In genomic region chr13:54788740-54789560, GRCm38 (mm10) we compare ENCODE assay signal across 8 mouse cellular contexts. TPM values are rescaled to one million over a fixed set of nuclear protein-coding genes. Genes with fewer than 3 reads are reported as not detected.
DNase-seq lines count a peak whose midpoint lies in the region; ATAC-seq lines count a peak whose summit lies in the region.

Gene Tspan17 (plus strand): TSS chr13:54789377.

- peak; percentile 94 for DNase-seq in MEL-GATA-1-ER (ENCODE audit: extremely low read depth, low read depth)
- peak; percentile 98 for DNase-seq in cerebellum, adult 8-10 months
- DNase-seq in forelimb bud, embryonic 11.5 days (ENCODE audit: low read depth, low spot score): peak; percentile 86
- DNase-seq in layer of hippocampus, adult 9-10 months (ENCODE audit: low spot score): peak; percentile 86
- DNase-seq in ovary, postnatal 10 days (ENCODE audit: low spot score): peak; percentile 72
- DNase-seq in thymus, postnatal 10 days (ENCODE audit: low spot score in 2 of 2): peak; percentile 31 to 37

- no peaks in the 10 kb centered on the region for H3K9me3 ChIP-seq in lung, embryonic 16.5 days (ENCODE audit: control insufficient read depth, low read length)

- H3K9ac ChIP-seq in lung, embryonic 16.5 days (ENCODE audit: low read length): peak within 1 kb of the TSS; percentile 53

- H3K27me3 ChIP-seq in lung, embryonic 16.5 days (ENCODE audit: control insufficient read depth, insufficient read depth, low read depth, low read length): peaks cover 4% of the 10 kb centered on the region; the same call in 1 of the 2 replicates

- H3K27ac ChIP-seq in lung, embryonic 16.5 days (ENCODE audit: low read length): peak within 1 kb of the TSS; percentile 15

- ATAC-seq in hematopoietic stem cell, adult 5-6 weeks (replicated peaks in 1 of 2; ENCODE audit: insufficient read depth in 1 of 2, low FRiP score in 2 of 2, low TSS enrichment in 1 of 2, low read depth in 1 of 2, poor library complexity in 2 of 2, severe bottlenecking in 2 of 2): peak; percentile 84 to 90
- peak; percentile 93 for ATAC-seq in lung, embryonic 16.5 days (ENCODE audit: low read depth)

- H3K4me2 ChIP-seq in lung, embryonic 16.5 days (ENCODE audit: low read depth, low read length): peak within 1 kb of the TSS; percentile 99

- no peaks in the 10 kb centered on the region for H3K36me3 ChIP-seq in lung, embryonic 16.5 days (ENCODE audit: control insufficient read depth, insufficient read depth, low read length)

- peak within 1 kb of the TSS; percentile 62 for H3K4me3 ChIP-seq in lung, embryonic 16.5 days (ENCODE audit: low read length)

- WGBS in lung, embryonic 16.5 days: 2% methylated on average over 49 of the region's 49 CpGs

- peaks cover 7% of the 10 kb centered on the region for H3K4me1 ChIP-seq in lung, embryonic 16.5 days (replicated peaks; ENCODE audit: control insufficient read depth, insufficient read depth, low read length)

RNA-seq across cellular contexts. Expression of gene Tspan17, which starts in this region (rescaled TPM):
- total RNA-seq in hematopoietic stem cell, adult 5-6 weeks (2017): 1.3 TPM in 1 of 2 replicates, not detected in the other
- 19.6 and 21.0 TPM in 2 replicates for polyA plus RNA-seq in lung, embryonic 16.5 days (2015; fragmentation: Nextera tagmentation; extraction: Ambion mirVana)

Comparison
In these comparisons a context has a peak if more than half of its experiments do, and no peak if none do; other contexts are left out.
1. Peak in every context shown above with its lines: DNase-seq, ATAC-seq, H3K4me3 ChIP-seq and H3K27ac ChIP-seq.
2. DNase-seq: peak in every context shown above with its lines; median percentile 98 in cerebellum, adult 8-10 months; 94 in MEL-GATA-1-ER; 86 in forelimb bud, embryonic 11.5 days; 86 in layer of hippocampus, adult 9-10 months; 72 in ovary, postnatal 10 days; 34 in thymus, postnatal 10 days.